Mouse (Mus musculus) lung, adult 2 months (tissue): ENCODE measurements around the gene Usf1.

Experiments used
- CTCF ChIP-seq: fragments of 200-500 bp; IDR thresholded peaks from 2 replicates; pipeline ENCODE4 v1.5.1; 2011; ENCODE audit warnings: mild to moderate bottlenecking, low read length, control low read depth; ENCODE audit not compliant: insufficient read depth
- POLR2A ChIP-seq: fragments of 200-500 bp; IDR thresholded peaks from 2 replicates; pipeline ENCODE4 v1.6.1; 2011; ENCODE audit warnings: low read depth, mild to moderate bottlenecking, control low read depth, low read length, borderline replicate concordance; ENCODE audit errors: extremely low read depth

DNA sequence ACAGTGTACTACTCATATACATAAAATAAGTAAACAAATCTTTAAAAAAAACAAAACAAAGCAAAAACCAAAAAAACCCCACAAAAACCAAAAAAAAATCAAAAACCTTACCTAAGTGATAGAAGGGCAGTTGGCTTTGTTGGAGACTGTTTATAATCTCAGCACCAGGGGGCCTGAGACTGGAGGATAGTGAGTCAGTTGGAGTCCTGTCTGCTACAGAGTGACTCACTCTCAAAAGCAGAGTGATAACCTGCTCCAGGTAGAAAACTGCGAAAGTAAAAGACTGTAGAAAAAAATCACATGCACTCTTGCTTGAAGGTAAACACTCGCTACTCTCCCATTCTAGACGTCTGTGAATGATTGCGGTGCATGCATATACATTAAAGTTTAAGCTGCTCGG, 33.9 kb downstream of the Usf1 start:
- no peak for TF ChIP-seq POLR2A
- no peak for TF ChIP-seq CTCF
